Comparison of ENCODE assay signal across 8 mouse cellular contexts in the genomic region with DNA sequence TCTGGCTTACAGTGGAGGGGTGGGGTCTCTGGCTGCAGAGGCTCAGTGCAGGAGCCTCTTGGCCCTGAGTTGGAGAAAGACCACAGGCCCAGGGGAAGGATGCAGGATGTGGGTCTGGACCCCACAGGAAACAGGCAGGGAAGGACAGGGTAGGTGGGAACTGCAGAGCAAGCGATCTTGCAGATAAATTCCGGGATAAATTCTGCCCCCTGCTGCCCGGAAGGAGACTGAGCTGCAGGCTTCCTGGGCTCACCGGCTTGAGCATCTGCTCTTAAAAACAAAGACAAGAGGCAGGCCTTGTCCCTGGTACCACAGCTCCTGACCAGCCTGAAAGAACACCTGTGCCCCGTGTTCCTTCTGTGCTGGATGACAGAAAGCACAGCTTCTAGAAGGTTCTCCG.
DNase-seq lines count a peak whose midpoint lies in the region; ATAC-seq and TF ChIP-seq lines count a peak whose summit lies in the region.

No protein-coding gene starts in this region.

- H3K27ac ChIP-seq in ES-E14 (ENCODE audit: insufficient read depth, low read depth, low read length, poor library complexity, severe bottlenecking): no peak overlapping the region
- H3K27ac ChIP-seq in kidney, postnatal 0 days: no peak overlapping the region
- H3K27ac ChIP-seq in midbrain, embryonic 14.5 days (replicated peaks; ENCODE audit: low read depth, low read length): no peak overlapping the region

- H3K4me1 ChIP-seq in ES-E14 (ENCODE audit: control insufficient read depth in 2 of 2, insufficient read depth in 2 of 2, low read length in 2 of 2, poor library complexity in 1 of 2): no peaks in the 10 kb centered on the region; a peak in 1 of 4 replicates
- H3K4me1 ChIP-seq in kidney, postnatal 0 days (replicated peaks; ENCODE audit: insufficient read depth, low read length): no peaks in the 10 kb centered on the region
- H3K4me1 ChIP-seq in midbrain, embryonic 14.5 days (ENCODE audit: control insufficient read depth, insufficient read depth, low read length): peaks cover 7% of the 10 kb centered on the region; the same call in 1 of the 2 replicates

- no peaks in the 10 kb centered on the region for H3K9me3 ChIP-seq in ES-E14 (ENCODE audit: control insufficient read depth, insufficient read depth, low read depth, low read length)
- H3K9me3 ChIP-seq in kidney, postnatal 0 days (replicated peaks; ENCODE audit: low read length): no peaks in the 10 kb centered on the region
- no peaks in the 10 kb centered on the region for H3K9me3 ChIP-seq in midbrain, embryonic 14.5 days (ENCODE audit: control insufficient read depth, low read length)

- H3K4me2 ChIP-seq in kidney, postnatal 0 days (ENCODE audit: low read length): no peak overlapping the region
- H3K4me2 ChIP-seq in midbrain, embryonic 14.5 days (ENCODE audit: low read length): no peak overlapping the region

- TF ChIP-seq CTCF in kidney, postnatal 0 days (IDR thresholded peaks at IDR 0.05; ENCODE audit: low read depth): peak; percentile 55

- in situ Hi-C loops in ES-E14 (cut with MboI; ENCODE audit: low sequenced_read_pairs in 2 of 2, unreplicated experiment in 2 of 2): no loop called here

- no peak overlapping the region for H3K4me3 ChIP-seq in ES-E14 (ENCODE audit: insufficient read depth in 1 of 2, low read depth in 1 of 2, low read length in 2 of 2, poor library complexity in 1 of 2, severe bottlenecking in 1 of 2)
- H3K4me3 ChIP-seq in kidney, postnatal 0 days (replicated peaks; ENCODE audit: low read depth, low read length): no peak overlapping the region
- no peak overlapping the region for H3K4me3 ChIP-seq in midbrain, embryonic 14.5 days (replicated peaks; ENCODE audit: low read depth, low read length)

- no peak overlapping the region for H3K9ac ChIP-seq in ES-E14 (ENCODE audit: insufficient read depth, low read depth, low read length, poor library complexity, severe bottlenecking)
- no peak overlapping the region for H3K9ac ChIP-seq in kidney, postnatal 0 days (ENCODE audit: low read depth, low read length)
- no peak overlapping the region for H3K9ac ChIP-seq in midbrain, embryonic 14.5 days (replicated peaks; ENCODE audit: low read length)

- no peaks in the 10 kb centered on the region for H3K36me3 ChIP-seq in ES-E14 (ENCODE audit: control insufficient read depth, insufficient read depth, low read length, poor library complexity, severe bottlenecking)
- H3K36me3 ChIP-seq in kidney, postnatal 0 days (ENCODE audit: insufficient read depth, low read length): no peaks in the 10 kb centered on the region
- no peaks in the 10 kb centered on the region for H3K36me3 ChIP-seq in midbrain, embryonic 14.5 days (ENCODE audit: control insufficient read depth, insufficient read depth, low read length)

- DNase-seq in heart, adult 18-20 months: peak; percentile 6 to 14
- DNase-seq in heart, adult 9 months (ENCODE audit: low spot score in 2 of 2): no peak
- peak; percentile 12 for DNase-seq in ES-E14 (ENCODE audit: low read depth, low spot score)
- peak; percentile 51 for DNase-seq in embryo, embryonic 9.5 days (ENCODE audit: extremely low spot score)
- DNase-seq in kidney, postnatal 0 days (ENCODE audit: low spot score): peak; percentile 63
- DNase-seq in midbrain, embryonic 14.5 days: peak; percentile 80
- DNase-seq in gastrocnemius, postnatal 14 days: no peak

- 23% methylated on average over 6 of the region's 6 CpGs for WGBS in kidney, postnatal 0 days
- 17% methylated on average over 6 of the region's 6 CpGs for WGBS in midbrain, embryonic 14.5 days

- no peak for ATAC-seq in kidney, postnatal 0 days (replicated peaks; ENCODE audit: low FRiP score, low read depth)
- ATAC-seq in midbrain, embryonic 14.5 days (ENCODE audit: low FRiP score, low TSS enrichment): no peak
- no peak for ATAC-seq in erythroblast, adult 5-6 weeks (replicated peaks; ENCODE audit: low FRiP score, poor library complexity, severe bottlenecking)

- intact Hi-C loops in gastrocnemius, postnatal 14 days (cut with DNase I; ENCODE audit: low total_unique reads): no loop called here

- no peaks in the 10 kb centered on the region for H3K27me3 ChIP-seq in kidney, postnatal 0 days (ENCODE audit: insufficient read depth, low read length)
- H3K27me3 ChIP-seq in midbrain, embryonic 14.5 days (ENCODE audit: control insufficient read depth, insufficient read depth, low read length): no peaks in the 10 kb centered on the region

TF ChIP-seq in ES-E14, 5 proteins besides CTCF, POLR2A, EP300 and RAD21:
- no peak for TF ChIP-seq HCFC1 (IDR thresholded peaks at IDR 0.05; ENCODE audit: borderline replicate concordance, insufficient read depth, low read length)
- peak; percentile 53; the same call in 1 of the 2 replicates for TF ChIP-seq MAFK (IDR thresholded peaks at IDR 0.05; ENCODE audit: insufficient read depth, low read depth, low read length)
- no peak for TF ChIP-seq CHD2 (IDR thresholded peaks at IDR 0.05; ENCODE audit: low read depth, low read length)
TF ChIP-seq in ES-E14: peak in this region for 1.

Comparison
In these comparisons a context has a peak if more than half of its experiments do, and no peak if none do; other contexts are left out.
1. DNase-seq: peak in heart, adult 18-20 months (2 of 2), ES-E14 (single experiment), embryo, embryonic 9.5 days (single experiment), kidney, postnatal 0 days (single experiment) and midbrain, embryonic 14.5 days (single experiment); none in heart, adult 9 months (0 of 2) and gastrocnemius, postnatal 14 days (single experiment).